Mouse (Mus musculus) heart, postnatal 0 days (tissue): ENCODE data around the gene Srp68. TPM values are rescaled to one million over a fixed set of nuclear protein-coding genes. Genes with fewer than 3 reads are reported as not detected.
A peak's percentile ranks its signal among the peaks of the same experiment; 100 is the strongest.

ENCODE experiments used
- ATAC-seq: fragments of 200-750 bp; cut with Nextera tagmentation; 2 replicates; pipeline ENCODE4 v1.8.0; 2017; ENCODE audit warnings: low read depth, moderate number of reproducible peaks, moderate library complexity; ENCODE audit not compliant: insufficient read depth
- DNase-seq: peaks from one replicate; pipeline ENCODE4 v3.0.0-alpha.2; 2016; ENCODE audit warnings: low spot score
- H3K27ac ChIP-seq: fragments of 300-500 bp; sonication (generic); 2 replicates; pipeline ENCODE4 v1.5.1; 2014; ENCODE audit warnings: low read depth, mild to moderate bottlenecking
- H3K27me3 ChIP-seq: fragments of 300-500 bp; sonication (generic); 2 replicates; pipeline ENCODE4 v1.6.1; 2014; ENCODE audit warnings: low read length, mixed read lengths; ENCODE audit not compliant: control insufficient read depth, insufficient read depth
- H3K36me3 ChIP-seq: fragments of 300-500 bp; sonication (generic); replicated peaks from 2 replicates; pipeline ENCODE4 v1.6.1; 2014; ENCODE audit warnings: low read length, mixed read lengths; ENCODE audit not compliant: control insufficient read depth, insufficient read depth
- H3K4me1 ChIP-seq: fragments of 300-500 bp; sonication (generic); 2 replicates; pipeline ENCODE4 v1.6.1; 2014; ENCODE audit warnings: antibody characterized with exemption; ENCODE audit not compliant: control insufficient read depth, insufficient read depth
- H3K4me2 ChIP-seq: fragments of 300-500 bp; sonication (generic); 2 replicates; pipeline ENCODE4 v1.6.1; 2014; ENCODE audit warnings: low read depth, mild to moderate bottlenecking, low read length, moderate library complexity
- H3K4me3 ChIP-seq: fragments of 300-500 bp; sonication (generic); 2 replicates; pipeline ENCODE4 v1.5.1; 2014; ENCODE audit warnings: low read depth, low read length
- H3K9ac ChIP-seq: fragments of 300-500 bp; sonication (generic); replicated peaks from 2 replicates; pipeline ENCODE4 v1.6.1; 2014; ENCODE audit warnings: low read depth, low read length, mixed read lengths
- H3K9me3 ChIP-seq: fragments of 300-500 bp; sonication (generic); replicated peaks from 2 replicates; pipeline ENCODE4 v1.6.1; 2016; ENCODE audit warnings: low read length; ENCODE audit not compliant: control insufficient read depth
- CTCF ChIP-seq: IDR thresholded peaks from 2 replicates; pipeline ENCODE4 v1.5.1; 2016; ENCODE audit warnings: antibody characterized with exemption, control low read depth, low read depth
- EP300 ChIP-seq: IDR thresholded peaks from 2 replicates; pipeline ENCODE4 v1.6.1; 2016; ENCODE audit warnings: antibody characterized with exemption, low read depth
- WGBS: fragments of 180-500 bp; shearing (Covaris S2); extraction: QIAGEN DNeasy Blood & Tissue Kit; methylation state at CpG from one replicate; pipeline ENCODE4 v1.1.7; 2014; 5-methylcytosine and 5-hydroxymethylcytosine counted together
- polyA plus RNA-seq: library from polyadenylated mRNA; unstranded; fragments of >200 nt; fragmentation: Nextera tagmentation; extraction: Ambion mirVana; gene quantifications from 2 replicates; pipeline ENCODE4 v1.2.1, GENCODE M21; 2015
- total RNA-seq: library from RNA; depleted of rRNA; stranded (reverse); fragments of >200 nt; gene quantifications from 2 replicates; pipeline ENCODE4 v1.2.3, GENCODE M21; 2014; ENCODE audit warnings: low replicate concordance

The Srp68 gene
- total and polyA plus RNA-seq, 2 experiments from 2014 or later, result 33.6 to 48.2 TPM

DNA sequence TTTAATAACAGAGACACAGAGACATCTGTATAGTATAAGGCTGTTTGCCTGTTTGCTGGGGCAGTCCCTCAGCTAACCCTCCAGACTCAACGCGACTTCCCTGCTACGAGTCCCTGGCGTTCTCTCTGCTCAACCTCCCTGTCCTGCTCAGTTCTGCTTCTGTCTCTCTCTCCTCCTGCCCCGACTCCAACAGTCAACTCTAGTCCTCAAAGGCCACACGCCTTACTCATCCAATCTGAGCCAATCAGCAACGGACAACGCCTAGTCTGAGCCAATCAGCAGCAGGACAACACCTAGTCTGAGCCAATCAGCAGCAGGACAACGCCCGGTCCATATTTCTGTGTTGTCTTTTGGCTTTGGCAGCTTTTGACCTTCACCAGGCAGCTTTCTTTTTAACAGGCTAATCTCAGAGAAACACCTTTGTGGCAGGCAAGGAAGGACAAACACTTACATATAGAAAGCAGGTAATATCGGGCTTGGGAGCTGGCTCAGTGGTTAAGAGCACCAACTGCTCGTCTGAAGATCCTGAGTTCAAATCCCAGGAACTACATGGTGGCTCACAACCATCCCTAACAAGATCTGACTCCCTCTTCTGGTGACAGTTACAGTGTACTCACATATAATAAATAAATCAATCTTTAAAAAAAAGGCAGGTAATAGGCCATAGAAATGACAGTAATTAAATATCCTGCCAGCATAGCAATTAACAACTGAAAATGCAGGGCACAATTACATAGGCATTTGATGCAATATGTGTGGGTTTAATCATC, 33.9 kb upstream of the Srp68 start:
- TF ChIP-seq CTCF, result no peak
- TF ChIP-seq EP300, result no peak
- Histone ChIP-seq H3K9ac (no peak overlapping the region), H3K4me3 (no peak overlapping the region), H3K27ac (no peak overlapping the region), H3K4me1 (peaks cover 7% of the 10 kb centered on the region), H3K36me3 (peaks cover 22% of the 10 kb centered on the region), H3K4me2 (no peak overlapping the region), H3K27me3 (no peaks in the 10 kb centered on the region), H3K9me3 (no peaks in the 10 kb centered on the region)
- ATAC-seq (no peak), DNase-seq (no peak)
- 92% methylated on average over 12 of the region's 12 CpGs for WGBS

GRCm38 (mm10) chr11:116307019-116307725, 33.2 kb upstream of the Srp68 start, which contains the start of gene Exoc7:
Exoc7 (minus strand) TSS chr11:116307233.
- peak within 1 kb of the TSS; percentile 96 for H3K4me2 ChIP-seq
- no peaks in the 10 kb centered on the region for H3K9me3 ChIP-seq
- peak within 1 kb of the TSS; percentile 76 for H3K9ac ChIP-seq
- DNase-seq, result no peak
- WGBS, result 85% methylated on average over 10 of the region's 10 CpGs
- H3K36me3 ChIP-seq, result peaks cover 29% of the 10 kb centered on the region
- no peaks in the 10 kb centered on the region for H3K27me3 ChIP-seq
- peak within 1 kb of the TSS; percentile 51 for H3K27ac ChIP-seq
- H3K4me1 ChIP-seq, result peaks cover 7% of the 10 kb centered on the region
- no peak for TF ChIP-seq CTCF
- no peak for TF ChIP-seq EP300
- H3K4me3 ChIP-seq, result peak within 1 kb of the TSS; percentile 92
- ATAC-seq, result no peak

GRCm38 (mm10) chr11:116306126-116306982, 32.3 kb upstream of the Srp68 start:
- Histone ChIP-seq H3K27me3 (no peaks in the 10 kb centered on the region), H3K9ac (peak overlapping the region; percentile 76), H3K9me3 (no peaks in the 10 kb centered on the region), H3K36me3 (peaks cover 37% of the 10 kb centered on the region), H3K27ac (peak overlapping the region; percentile 51), H3K4me3 (peak overlapping the region; percentile 92), H3K4me1 (peaks cover 7% of the 10 kb centered on the region), H3K4me2 (peak overlapping the region; percentile 96)
- TF ChIP-seq EP300 (no peak), CTCF (no peak)
- 2% methylated on average over 53 of the region's 53 CpGs for WGBS
- peak; percentile 93 for DNase-seq
- ATAC-seq, result peak; percentile 95

DNA sequence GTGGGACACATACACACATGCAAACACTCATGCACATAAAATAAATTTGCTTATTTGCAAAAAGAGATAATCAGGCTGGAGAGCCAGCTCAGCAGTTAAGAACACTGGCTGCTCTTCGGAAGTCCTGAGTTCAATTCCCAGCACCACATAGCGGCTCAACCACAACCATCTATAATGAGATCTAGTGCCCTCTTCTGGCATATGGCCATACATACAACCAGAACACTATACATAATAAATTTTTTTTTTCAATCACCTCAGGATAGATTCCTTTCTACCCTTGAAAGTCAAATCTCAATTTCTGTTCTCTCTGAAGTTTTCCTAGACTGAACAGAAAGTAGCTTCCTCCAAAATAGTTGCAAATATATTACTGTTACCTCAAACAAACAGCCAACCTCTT, 31.4 kb upstream of the Srp68 start:
- 95% methylated on average over 2 of the region's 2 CpGs for WGBS
- Histone ChIP-seq H3K4me2 (peak overlapping the region; percentile 96), H3K9ac (no peak overlapping the region), H3K36me3 (peaks cover 46% of the 10 kb centered on the region), H3K27me3 (no peaks in the 10 kb centered on the region), H3K4me1 (peaks cover 7% of the 10 kb centered on the region), H3K9me3 (no peaks in the 10 kb centered on the region), H3K4me3 (0 out of 2 replicates have a peak overlapping the region, but pooled peaks have one; percentile 2), H3K27ac (no peak overlapping the region)
- no peak for DNase-seq
- ATAC-seq, result no peak
- TF ChIP-seq CTCF (no peak), EP300 (no peak)

DNA sequence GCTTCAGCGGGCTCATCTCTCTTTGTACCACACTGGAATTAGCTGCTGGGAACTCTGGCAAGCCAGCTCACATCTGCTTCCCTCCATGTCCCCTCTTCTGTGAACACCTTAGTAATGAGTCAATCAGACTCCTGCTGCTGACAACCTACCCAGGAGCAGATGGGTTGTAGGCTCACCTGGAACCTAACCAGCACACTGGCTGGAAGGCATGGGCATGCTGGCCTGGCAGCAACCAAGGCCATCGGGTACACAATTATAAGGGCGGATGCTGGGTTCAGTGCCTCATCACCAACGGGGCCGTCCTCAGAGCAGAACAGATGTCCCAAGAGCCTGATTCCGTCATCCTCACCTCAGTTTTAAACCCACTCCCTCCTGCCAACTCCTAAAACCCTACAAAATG, 24.6 kb upstream of the Srp68 start:
- Histone ChIP-seq H3K9ac (no peak overlapping the region), H3K4me1 (no peaks in the 10 kb centered on the region), H3K4me2 (no peak overlapping the region), H3K4me3 (no peak overlapping the region), H3K9me3 (no peaks in the 10 kb centered on the region), H3K27ac (no peak overlapping the region), H3K27me3 (no peaks in the 10 kb centered on the region), H3K36me3 (peaks cover 88% of the 10 kb centered on the region)
- 88% methylated on average over 6 of the region's 6 CpGs for WGBS
- ATAC-seq, result no peak
- TF ChIP-seq EP300 (no peak), CTCF (no peak)
- DNase-seq, result no peak
